Mouse (Mus musculus) stomach, embryonic 14.5 days (tissue): Measurements from ENCODE around the gene Sept9. TPM values are rescaled to one million over a fixed set of nuclear protein-coding genes. Genes with fewer than 3 reads are reported as not detected.

Experiments used
- ATAC-seq: fragments of 200-750 bp; cut with Nextera tagmentation; 2 replicates; pipeline ENCODE4 v1.8.0; 2017; ENCODE audit warnings: low read depth, moderate TSS enrichment; ENCODE audit not compliant: insufficient number of reproducible peaks, insufficient read depth, low FRiP score
- H3K27ac ChIP-seq: fragments of 300-500 bp; sonication (generic); 2 replicates; pipeline ENCODE4 v1.5.1; 2014; ENCODE audit warnings: mild to moderate bottlenecking, low read length, moderate library complexity, mixed read lengths
- H3K27me3 ChIP-seq: fragments of 300-500 bp; sonication (generic); 2 replicates; pipeline ENCODE4 v1.6.1; 2014; ENCODE audit warnings: low read length, control low read depth, mixed read lengths; ENCODE audit not compliant: control insufficient read depth, insufficient read depth
- H3K36me3 ChIP-seq: fragments of 300-500 bp; sonication (generic); 2 replicates; pipeline ENCODE4 v1.6.1; 2014; ENCODE audit warnings: mild to moderate bottlenecking, control low read depth, low read length, moderate library complexity, mixed read lengths; ENCODE audit not compliant: control insufficient read depth, insufficient read depth
- H3K4me1 ChIP-seq: fragments of 300-500 bp; sonication (generic); 2 replicates; pipeline ENCODE4 v1.6.1; 2014; ENCODE audit warnings: low read length, control low read depth, mixed read lengths; ENCODE audit not compliant: control insufficient read depth, insufficient read depth
- H3K4me2 ChIP-seq: fragments of 300-500 bp; sonication (generic); replicated peaks from 2 replicates; pipeline ENCODE4 v1.6.1; 2014; ENCODE audit warnings: low read depth, low read length, control low read depth
- H3K4me3 ChIP-seq: fragments of 300-500 bp; sonication (generic); 2 replicates; pipeline ENCODE4 v1.5.1; 2014; ENCODE audit warnings: low read depth, low read length, control low read depth
- H3K9ac ChIP-seq: fragments of 300-500 bp; sonication (generic); replicated peaks from 2 replicates; pipeline ENCODE4 v1.6.1; 2014; ENCODE audit warnings: low read depth, mild to moderate bottlenecking, control low read depth, low read length, moderate library complexity, mixed read lengths
- H3K9me3 ChIP-seq: fragments of 300-500 bp; sonication (generic); 2 replicates; pipeline ENCODE4 v1.6.1; 2016; ENCODE audit warnings: low read depth, low read length, control low read depth; ENCODE audit not compliant: control insufficient read depth
- WGBS: fragments of 180-500 bp; shearing (Covaris S2); extraction: QIAGEN DNeasy Blood & Tissue Kit; methylation state at CpG from one replicate; pipeline ENCODE4 v1.1.7; 2014; 5-methylcytosine and 5-hydroxymethylcytosine counted together
- polyA plus RNA-seq: library from polyadenylated mRNA; unstranded; fragments of >200 nt; fragmentation: Nextera tagmentation; extraction: Ambion mirVana; gene quantifications from 2 replicates; pipeline ENCODE4 v1.2.1, GENCODE M21; 2014

Sept9 gene
- polyA plus RNA-seq, 1 experiment from 2014 or later: 106 TPM

DNA sequence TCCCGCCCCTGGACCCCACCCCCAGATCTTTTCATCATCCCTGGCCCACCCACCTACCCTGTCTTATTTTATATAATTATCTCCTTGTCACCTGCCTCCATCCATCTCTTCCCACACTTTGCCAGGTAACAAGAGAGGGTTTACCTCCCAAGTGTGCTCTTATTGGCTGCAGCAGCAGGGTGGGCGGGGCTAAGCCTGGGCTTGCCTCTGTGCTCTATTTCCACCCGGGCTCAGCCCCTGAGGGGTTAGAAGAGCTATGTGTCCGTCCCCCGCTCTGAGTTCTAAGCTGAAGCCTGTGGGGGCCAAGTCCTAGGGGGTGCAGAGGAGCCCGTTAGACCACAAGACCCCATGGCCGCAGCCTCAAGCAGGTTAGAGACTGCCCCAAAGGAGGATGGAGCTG, 161.1 kb downstream of the Sept9 start:
- Histone ChIP-seq H3K27ac (no peak overlapping the region), H3K27me3 (no peaks in the 10 kb centered on the region), H3K9me3 (no peaks in the 10 kb centered on the region), H3K4me1 (peaks cover 7% of the 10 kb centered on the region), H3K9ac (no peak overlapping the region), H3K4me2 (no peak overlapping the region), H3K36me3 (peaks cover 61% of the 10 kb centered on the region), H3K4me3 (no peak overlapping the region)
- ATAC-seq: no peak
- 76% methylated on average over 7 of the region's 7 CpGs for WGBS

DNA sequence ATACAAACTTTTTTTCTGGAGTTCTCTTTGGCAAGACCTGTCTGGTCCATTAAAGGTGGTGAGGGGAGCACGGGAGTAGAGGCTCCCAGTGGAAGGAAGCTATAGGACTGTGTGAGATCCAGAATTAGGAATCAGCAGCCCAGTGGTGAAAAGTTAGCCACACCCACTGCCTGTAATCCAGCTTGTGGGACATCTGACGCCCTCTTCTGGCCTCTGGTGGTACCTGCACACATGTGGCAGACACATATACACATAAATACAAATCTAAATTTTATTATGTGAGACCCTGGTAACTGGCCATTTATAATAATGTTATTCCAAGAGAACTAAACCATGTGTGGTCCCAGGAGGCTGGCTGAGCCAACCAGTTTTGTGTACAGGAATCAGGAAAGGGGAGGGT, 162.8 kb downstream of the Sept9 start:
- no peak overlapping the region for H3K4me2 ChIP-seq
- no peak overlapping the region for H3K4me3 ChIP-seq
- H3K9me3 ChIP-seq: no peaks in the 10 kb centered on the region
- WGBS: 85% methylated on average over 2 of the region's 2 CpGs
- H3K9ac ChIP-seq: no peak overlapping the region
- peaks cover 48% of the 10 kb centered on the region for H3K36me3 ChIP-seq
- no peak for ATAC-seq
- peaks cover 7% of the 10 kb centered on the region for H3K4me1 ChIP-seq
- no peak overlapping the region for H3K27ac ChIP-seq
- H3K27me3 ChIP-seq: no peaks in the 10 kb centered on the region

DNA sequence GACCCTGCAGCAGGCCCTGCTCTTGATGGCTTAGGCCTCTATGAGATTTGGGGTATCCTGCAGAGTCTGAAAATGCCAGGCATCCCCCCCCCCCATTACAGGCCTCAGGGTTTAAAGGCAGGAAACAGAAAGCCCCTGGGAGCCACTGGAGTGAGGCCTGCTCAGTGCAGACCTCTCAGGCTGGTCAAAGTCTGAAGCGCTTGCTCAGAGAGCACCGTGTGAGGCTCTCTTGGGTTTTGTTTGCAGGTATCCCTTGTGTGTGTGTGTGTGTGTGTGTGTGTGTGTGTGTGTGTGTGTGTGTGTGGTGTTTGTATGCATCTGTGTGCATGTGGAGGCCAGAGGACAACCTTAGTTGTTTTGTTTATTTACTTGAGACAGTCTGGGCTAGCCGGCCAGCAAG, 164.5 kb downstream of the Sept9 start:
- H3K27ac ChIP-seq: no peak overlapping the region
- 49% methylated on average over 3 of the region's 3 CpGs for WGBS
- ATAC-seq: no peak

DNA sequence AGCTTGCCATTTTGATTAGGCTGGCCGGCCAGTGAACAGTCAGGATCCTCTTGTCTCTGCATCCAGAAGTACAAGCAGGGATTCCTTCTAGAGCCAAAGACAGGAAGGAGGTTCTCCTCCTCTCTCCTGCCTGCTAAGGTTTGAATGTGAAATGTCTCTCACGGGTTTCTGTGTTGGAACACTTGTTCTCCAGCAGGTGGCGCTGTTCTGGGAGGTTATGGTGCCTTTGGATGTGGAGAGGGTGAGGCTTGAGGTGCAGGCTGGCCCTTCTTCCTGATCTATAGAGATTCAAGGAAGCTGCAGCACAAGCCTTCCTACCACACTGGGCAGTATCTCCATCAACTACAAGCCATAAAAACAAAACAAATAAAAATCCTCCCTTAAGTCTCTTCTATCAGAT, 167.0 kb downstream of the Sept9 start:
- peaks cover 18% of the 10 kb centered on the region; the same call in 1 of the 2 replicates for H3K36me3 ChIP-seq
- no peaks in the 10 kb centered on the region for H3K9me3 ChIP-seq
- 0 out of 2 replicates have a peak, but pooled peaks cover 3% of the 10 kb centered on the region for H3K4me1 ChIP-seq
- H3K27me3 ChIP-seq: no peaks in the 10 kb centered on the region
- no peak for ATAC-seq
- no peak overlapping the region for H3K4me2 ChIP-seq
- no peak overlapping the region for H3K4me3 ChIP-seq
- no peak overlapping the region for H3K27ac ChIP-seq
- 19% methylated on average over 3 of the region's 3 CpGs for WGBS
- no peak overlapping the region for H3K9ac ChIP-seq

More for the DNA sequence above, 164.5 kb downstream of the Sept9 start:
- H3K9me3 ChIP-seq: no peaks in the 10 kb centered on the region
- no peaks in the 10 kb centered on the region for H3K27me3 ChIP-seq
- H3K4me3 ChIP-seq: no peak overlapping the region
- peaks cover 7% of the 10 kb centered on the region for H3K4me1 ChIP-seq
- no peak overlapping the region for H3K4me2 ChIP-seq
- peaks cover 42% of the 10 kb centered on the region for H3K36me3 ChIP-seq
- H3K9ac ChIP-seq: no peak overlapping the region

DNA sequence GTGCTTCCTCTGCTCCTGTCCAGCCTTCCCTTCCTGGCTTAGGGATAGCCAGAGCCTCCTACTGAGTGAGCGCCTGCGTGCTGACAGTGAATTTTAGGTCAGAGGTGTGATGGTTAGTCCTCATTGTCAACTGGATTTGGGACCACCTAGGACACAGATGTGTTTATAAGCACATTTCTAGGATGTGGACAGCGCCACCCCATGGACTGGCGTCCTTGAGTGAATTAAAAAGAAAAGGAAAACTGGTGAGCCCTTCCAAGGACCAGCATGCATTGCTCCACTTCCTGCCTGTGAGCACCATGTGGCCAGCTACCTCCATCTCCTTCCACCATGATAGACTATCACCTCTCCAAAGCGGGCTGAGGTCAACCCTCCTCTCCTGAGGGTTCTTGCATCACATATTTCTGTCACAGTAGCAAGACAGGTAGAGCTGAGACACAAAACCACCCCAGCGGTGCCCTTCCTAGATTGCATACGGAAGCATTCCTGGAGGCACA, 167.4 kb downstream of the Sept9 start:
- no peaks in the 10 kb centered on the region for H3K9me3 ChIP-seq
- 0 out of 2 replicates have a peak, but pooled peaks cover 3% of the 10 kb centered on the region for H3K4me1 ChIP-seq
- H3K4me2 ChIP-seq: no peak overlapping the region
- no peak overlapping the region for H3K9ac ChIP-seq
- H3K27me3 ChIP-seq: no peaks in the 10 kb centered on the region
- no peak for ATAC-seq
- H3K4me3 ChIP-seq: no peak overlapping the region
- no peak overlapping the region for H3K27ac ChIP-seq
- WGBS: 78% methylated on average over 7 of the region's 7 CpGs
- peaks cover 13% of the 10 kb centered on the region; the same call in 1 of the 2 replicates for H3K36me3 ChIP-seq

DNA sequence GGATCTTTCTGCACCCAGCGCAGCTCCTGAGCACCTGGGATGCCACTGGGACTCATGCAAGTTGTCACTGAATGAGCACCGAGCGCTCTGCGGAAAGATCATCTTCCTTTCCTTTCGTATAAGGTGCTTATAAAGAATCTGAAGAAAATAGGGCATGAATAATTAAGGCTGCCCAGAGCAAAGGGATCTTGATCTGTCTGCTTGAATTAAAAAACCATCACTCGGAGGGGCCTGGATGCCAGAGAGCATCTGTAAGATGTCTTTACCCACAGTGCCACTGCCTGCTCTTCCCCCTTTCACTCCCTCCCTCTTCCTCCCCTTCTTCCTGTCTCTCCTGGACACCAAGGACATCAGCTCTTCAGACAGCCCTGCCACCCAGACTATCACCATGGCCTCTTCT, 168.5 kb downstream of the Sept9 start:
- no peaks in the 10 kb centered on the region for H3K27me3 ChIP-seq
- no peaks in the 10 kb centered on the region for H3K9me3 ChIP-seq
- no peak overlapping the region for H3K27ac ChIP-seq
- H3K4me1 ChIP-seq: 0 out of 2 replicates have a peak, but pooled peaks cover 3% of the 10 kb centered on the region
- H3K36me3 ChIP-seq: peaks cover 4% of the 10 kb centered on the region; the same call in 1 of the 2 replicates
- no peak overlapping the region for H3K4me3 ChIP-seq
- ATAC-seq: no peak
- 88% methylated on average over 6 of the region's 6 CpGs for WGBS
- no peak overlapping the region for H3K4me2 ChIP-seq
- no peak overlapping the region for H3K9ac ChIP-seq

DNA sequence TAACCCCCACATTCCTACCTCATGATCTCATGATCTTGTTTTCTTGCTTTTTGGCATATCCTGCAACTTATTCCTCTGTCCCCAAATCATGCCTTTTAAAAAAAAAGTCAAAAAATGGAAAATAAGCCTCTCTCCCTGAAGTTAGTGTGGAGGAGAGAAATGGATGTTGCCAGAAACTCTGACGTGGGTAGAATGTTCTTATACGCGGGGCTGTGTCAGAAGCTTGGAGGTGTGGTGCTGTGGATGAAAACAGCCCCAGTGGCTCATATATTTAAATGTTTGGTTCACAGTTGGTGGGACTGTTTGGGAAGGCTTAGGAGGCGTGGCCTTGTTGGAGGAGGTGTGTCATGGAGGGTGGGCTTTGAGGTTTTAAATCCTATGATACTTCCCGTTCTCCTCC, 169.9 kb downstream of the Sept9 start:
- Histone ChIP-seq H3K4me2 (no peak overlapping the region), H3K9ac (no peak overlapping the region), H3K9me3 (no peaks in the 10 kb centered on the region), H3K4me1 (peaks cover 5% of the 10 kb centered on the region; the same call in 1 of the 2 replicates), H3K4me3 (no peak overlapping the region), H3K27me3 (no peaks in the 10 kb centered on the region), H3K27ac (no peak overlapping the region), H3K36me3 (no peaks in the 10 kb centered on the region)
- 86% methylated on average over 5 of the region's 5 CpGs for WGBS
- ATAC-seq: no peak

DNA sequence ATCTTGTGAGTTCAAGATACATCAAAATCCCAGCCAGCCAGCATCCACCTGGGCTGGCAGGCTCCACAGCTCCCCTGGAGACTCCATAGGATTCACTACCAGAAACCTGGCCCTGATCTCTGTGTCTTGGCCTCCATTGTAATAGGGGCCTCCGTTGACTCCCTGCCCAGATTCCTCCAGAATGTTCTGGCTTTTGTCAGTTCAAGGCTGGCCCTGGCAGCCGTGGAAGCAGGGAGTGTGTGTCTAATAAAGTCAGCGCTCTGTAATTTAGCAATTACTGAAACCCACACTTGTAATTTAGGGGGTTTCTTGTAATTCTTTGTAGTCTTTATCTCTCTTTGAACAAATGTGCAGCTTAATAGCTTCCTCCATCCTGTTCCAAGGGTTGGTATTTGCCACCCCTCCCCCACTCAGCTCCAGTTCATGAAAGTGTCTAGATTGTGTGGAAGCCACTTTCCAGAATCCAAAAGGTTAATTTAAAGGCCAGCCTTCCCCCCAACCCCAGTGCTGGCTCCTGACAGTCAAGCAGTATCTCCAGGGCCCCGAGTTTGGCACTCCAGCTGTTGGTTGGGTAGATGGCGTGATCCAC, 170.9 kb downstream of the Sept9 start:
- no peaks in the 10 kb centered on the region for H3K9me3 ChIP-seq
- no peak overlapping the region for H3K4me3 ChIP-seq
- no peak overlapping the region for H3K4me2 ChIP-seq
- no peak for ATAC-seq
- H3K27me3 ChIP-seq: no peaks in the 10 kb centered on the region
- no peaks in the 10 kb centered on the region for H3K36me3 ChIP-seq
- H3K9ac ChIP-seq: no peak overlapping the region
- no peak overlapping the region for H3K27ac ChIP-seq
- peaks cover 8% of the 10 kb centered on the region; the same call in 1 of the 2 replicates for H3K4me1 ChIP-seq
- 44% methylated on average over 5 of the region's 5 CpGs for WGBS

DNA sequence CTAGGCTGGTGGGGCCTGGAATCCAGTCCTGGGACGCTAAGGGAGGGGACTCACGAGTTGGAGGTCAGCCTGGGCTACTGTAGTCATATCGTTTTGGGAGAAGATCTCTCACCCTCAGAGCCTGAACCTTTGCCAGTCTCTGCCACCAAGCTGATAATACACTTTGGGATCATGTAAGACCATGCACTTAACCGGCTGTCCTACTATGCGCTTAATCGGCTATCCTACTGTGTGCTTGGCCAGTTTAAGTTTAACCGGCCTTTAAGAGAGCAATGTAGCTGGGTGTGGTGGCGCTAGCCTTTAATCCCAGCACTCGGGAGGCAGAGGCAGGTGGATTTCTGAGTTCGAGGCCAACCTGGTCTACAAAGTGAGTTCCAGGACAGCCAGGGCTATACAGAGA, 173.1 kb downstream of the Sept9 start:
- ATAC-seq: no peak
- H3K27ac ChIP-seq: no peak overlapping the region
- peaks cover 8% of the 10 kb centered on the region; the same call in 1 of the 2 replicates for H3K4me1 ChIP-seq
- H3K4me2 ChIP-seq: no peak overlapping the region
- H3K9ac ChIP-seq: no peak overlapping the region
- WGBS: 93% methylated on average over 10 of the region's 10 CpGs
- no peaks in the 10 kb centered on the region for H3K27me3 ChIP-seq
- H3K4me3 ChIP-seq: no peak overlapping the region
- H3K9me3 ChIP-seq: no peaks in the 10 kb centered on the region
- no peaks in the 10 kb centered on the region for H3K36me3 ChIP-seq
